Mouse (Mus musculus) c-Kit-positive CD71-positive TER-119-positive erythroid progenitor cells, embryonic 14.5 days (primary cell): ENCODE data around the gene Scaf1.

ENCODE experiments used
- DNase-seq: peaks from one replicate; pipeline ENCODE4 v3.0.0-alpha.2; 2013; ENCODE audit warnings: low spot score

Gene Scaf1

DNA sequence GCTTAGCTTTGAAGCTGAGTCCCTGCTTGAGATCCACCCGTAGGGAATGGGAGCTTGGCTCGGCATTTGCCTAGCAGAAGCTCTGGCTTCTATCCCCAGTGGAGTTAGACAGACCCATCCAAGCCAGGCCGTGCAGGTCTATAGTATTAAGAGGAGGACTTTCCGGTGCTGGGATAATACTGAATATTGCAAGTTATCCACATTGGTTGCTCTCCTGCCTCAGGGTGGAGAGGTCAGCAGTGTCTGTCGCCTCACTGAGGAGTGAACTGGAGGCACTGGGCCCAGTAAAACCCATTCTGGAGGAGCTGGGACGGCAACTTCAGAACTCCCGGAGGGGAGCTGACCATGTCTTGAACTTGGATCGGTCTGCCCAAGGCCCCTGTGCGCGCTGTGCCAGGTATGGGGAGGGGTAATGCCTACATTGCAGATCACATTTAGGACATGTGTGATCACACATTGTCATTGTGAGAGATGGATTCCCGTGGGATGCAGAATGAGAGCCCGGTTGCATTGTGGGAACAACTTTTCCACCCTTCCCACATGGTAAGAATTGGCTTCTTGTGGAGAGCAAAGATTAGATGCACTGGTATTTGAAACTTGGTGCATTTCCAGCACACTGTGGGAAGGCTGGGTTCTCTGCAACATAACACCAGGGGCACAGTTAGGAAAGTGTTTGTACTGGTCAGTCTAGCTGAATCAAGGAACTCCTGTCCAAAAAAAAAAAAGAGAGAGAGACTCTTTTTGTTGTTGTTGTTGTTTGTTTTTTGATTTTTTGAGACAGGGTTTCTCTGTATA is 61.9 kb downstream of the Scaf1 start:
- DNase-seq: no peak

- no peak for DNase-seq
Observed at GRCm38 (mm10) chr7:44953561-44953960, 62.6 kb downstream of the Scaf1 start.
